Mouse (Mus musculus): ENCODE measurements around the gene Psma5.
A peak's percentile ranks its signal among the peaks of the same experiment; 100 is the strongest.
"Not testable (repeated sequence)": the region's sequence is repeated elsewhere in the genome, so short reads cannot be mapped to it uniquely, and the experiment has no call there.

Gene Psma5

DNA sequence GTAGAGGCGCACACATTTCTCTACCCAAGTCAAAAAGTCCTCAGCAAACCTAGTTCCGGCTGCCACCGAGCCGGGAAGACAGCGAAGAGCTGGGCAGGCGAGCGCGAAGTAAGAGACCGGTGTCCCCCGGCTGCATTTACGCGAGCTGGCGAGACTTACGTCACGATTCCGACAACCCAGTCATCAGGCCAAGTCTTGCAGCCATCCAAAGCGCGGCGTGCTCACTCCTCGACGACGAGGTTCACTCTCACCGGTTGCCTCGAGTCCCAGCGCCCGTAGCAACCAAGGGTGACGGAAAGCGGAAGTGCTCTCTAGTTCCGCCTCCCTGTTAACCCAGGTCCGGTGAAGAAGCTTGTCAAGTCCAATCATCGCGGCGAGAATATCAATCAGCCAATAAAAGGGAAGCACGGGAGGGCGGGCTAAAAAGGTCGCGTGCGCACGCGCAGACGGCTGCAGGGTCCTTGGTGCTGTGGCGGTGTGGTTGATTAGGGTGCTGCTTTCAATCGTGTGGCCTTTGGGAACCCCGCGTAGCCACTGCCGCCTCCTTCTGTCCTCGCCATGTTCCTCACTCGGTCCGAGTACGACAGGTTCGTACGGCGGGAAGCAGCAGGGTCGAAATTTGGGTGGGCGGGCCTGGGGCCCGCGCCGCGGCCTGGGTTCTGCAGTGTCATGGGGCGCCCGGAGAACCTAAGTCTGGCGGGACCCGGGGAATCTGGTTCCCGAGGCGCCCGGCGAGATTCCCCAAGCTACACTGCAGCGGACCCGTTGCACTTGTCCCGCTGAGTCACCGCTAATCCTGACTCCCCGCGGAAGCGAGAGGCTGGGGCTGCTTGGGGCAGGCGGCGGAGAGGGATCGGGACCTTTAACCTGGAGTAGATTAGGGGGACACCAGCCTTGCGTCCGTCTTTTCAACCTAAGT, at the start of gene Psma5:
Gene Psma5 (plus strand): TSS at position 208 of the 919 bp plus-strand sequence.
- DNase-seq, result peak; percentile 96

DNA sequence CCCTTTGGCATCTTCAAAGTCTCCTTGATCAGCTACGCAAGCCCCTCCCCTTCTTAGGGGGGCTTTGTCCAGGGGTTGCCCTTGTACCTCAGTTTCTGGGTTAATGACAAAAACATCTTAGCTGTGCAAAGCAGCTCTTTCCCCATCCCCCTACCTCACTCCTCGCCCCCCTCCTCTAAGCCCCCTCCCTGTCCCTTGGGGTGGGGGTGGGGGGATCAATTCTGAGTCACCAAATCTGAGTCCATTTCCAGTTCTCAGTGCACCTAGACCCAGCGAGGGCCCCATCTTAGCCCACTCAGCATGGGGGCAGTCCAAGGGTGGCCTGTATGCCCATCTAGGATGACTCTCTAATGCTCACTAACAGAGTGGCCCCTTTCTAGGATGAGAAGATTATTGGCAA, 47.7 kb upstream of the Psma5 start:
- peak; percentile 70 for DNase-seq

DNA sequence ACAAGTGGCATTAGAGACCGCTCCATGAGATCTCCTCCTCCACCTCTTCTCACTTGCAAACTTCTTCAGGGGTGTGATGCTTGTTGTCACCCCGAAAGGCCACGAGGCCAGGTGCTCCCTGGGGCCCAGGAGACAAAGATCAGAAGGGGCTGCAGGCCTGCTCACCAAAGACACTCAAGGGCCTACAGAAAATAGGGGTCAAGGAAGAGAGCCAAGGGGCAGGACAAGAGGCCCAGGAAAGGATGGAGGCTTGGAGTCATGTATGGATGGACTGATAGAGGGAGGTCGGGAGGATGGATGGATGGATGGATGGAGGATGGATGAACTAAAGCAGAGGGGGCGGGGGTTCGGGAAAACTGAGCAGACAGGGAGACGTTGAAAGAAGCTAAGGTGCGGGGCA, 47.2 kb upstream of the Psma5 start:
- DNase-seq, result peak; percentile 74

GRCm38 (mm10) chr3:108209946-108210770, 46.6 kb upstream of the Psma5 start:
- peak; percentile 97 for DNase-seq

GRCm38 (mm10) chr3:108210771-108211139, 46.0 kb upstream of the Psma5 start, which contains the start of gene Atxn7l2:
Gene Atxn7l2, minus strand, starts transcription at chr3:108210934.
- no peak for DNase-seq

DNA sequence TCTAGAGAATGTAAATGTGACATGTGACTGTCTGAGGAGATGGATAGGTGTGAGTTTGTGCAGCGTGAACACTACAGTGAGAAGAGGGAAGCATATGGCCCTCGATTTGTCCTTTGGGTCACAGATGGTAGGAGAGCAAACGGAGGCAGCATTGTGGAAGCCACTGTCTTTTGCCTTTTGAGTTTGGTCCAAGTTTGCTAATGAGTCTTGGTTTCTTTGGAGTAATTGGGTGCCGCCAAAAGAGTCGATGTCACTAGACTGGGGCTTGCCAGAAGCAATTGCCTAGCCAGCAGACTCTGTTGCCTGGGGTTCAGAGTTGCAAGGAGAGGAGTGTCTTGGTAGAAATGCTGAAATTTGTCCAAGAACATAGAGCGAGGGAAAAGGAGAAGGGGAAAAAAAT, 44.9 kb upstream of the Psma5 start:
- DNase-seq, result peak; percentile 74

- DNase-seq, result peak; percentile 70
Observed at GRCm38 (mm10) chr3:108212406-108212805, 44.3 kb upstream of the Psma5 start.

DNA sequence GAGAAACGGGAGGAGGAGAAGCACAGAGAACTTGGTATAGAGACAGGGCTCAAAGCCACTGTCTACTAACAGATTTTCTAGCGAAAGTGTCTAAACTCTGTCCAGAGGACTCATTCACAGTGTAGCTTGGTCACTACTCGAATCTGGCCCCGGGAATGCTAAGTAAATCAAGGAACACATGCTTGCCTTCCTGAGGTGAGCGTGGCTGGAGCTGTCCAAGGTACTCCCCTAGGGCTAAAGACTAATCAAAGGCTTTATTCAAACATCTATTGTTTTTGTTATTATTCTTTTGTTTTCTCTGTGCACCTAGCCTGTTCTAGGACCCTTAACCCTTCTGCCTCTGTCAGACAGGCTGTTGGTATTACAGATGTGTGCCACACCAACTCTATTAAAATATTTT, 42.0 kb upstream of the Psma5 start:
- no peak for DNase-seq

- no peak for DNase-seq
Observed at GRCm38 (mm10) chr3:108220661-108221060, 36.1 kb upstream of the Psma5 start.

DNA sequence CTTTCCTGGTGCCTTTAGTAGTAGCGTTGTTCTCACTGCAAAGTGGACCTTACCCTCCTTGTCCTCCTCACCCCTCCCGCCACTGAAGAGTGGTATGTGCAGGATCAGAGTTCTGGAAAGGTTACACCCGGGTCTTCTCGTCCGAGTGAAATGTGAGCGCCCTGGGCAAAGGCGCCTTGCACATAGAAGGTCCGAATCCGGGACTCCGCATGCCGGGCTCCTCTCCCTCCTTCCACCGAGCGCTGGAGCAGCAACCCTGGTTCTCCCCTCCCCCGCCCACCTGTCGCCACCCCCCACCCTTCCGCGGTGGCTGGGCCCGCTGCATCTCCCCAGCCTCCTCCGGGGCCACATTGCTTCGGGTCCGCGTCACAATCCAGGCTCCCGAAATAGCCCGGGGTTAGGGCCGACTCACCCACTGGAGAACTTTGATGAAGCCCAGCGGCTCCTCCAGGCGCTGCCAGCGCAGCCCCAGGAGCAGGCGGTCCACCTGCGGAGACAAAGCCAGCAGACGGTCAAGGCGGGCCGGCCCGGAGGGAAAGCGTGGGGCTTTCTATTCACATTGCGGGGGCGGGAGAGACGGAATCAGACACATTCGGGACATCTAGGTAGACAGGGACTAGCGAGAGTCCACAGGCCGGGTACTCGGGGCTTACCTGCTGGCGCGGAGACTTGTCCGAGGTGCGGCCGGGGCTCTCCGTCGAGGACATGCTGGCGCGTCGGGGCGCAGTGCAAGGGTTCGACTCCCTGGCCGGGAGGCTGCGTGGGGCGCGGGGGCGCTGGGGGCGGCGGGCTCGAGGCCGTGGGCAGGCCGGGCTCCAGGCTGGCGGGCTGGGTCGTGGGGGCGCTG, 30.8 kb upstream of the Psma5 start:
- no peak for DNase-seq

DNA sequence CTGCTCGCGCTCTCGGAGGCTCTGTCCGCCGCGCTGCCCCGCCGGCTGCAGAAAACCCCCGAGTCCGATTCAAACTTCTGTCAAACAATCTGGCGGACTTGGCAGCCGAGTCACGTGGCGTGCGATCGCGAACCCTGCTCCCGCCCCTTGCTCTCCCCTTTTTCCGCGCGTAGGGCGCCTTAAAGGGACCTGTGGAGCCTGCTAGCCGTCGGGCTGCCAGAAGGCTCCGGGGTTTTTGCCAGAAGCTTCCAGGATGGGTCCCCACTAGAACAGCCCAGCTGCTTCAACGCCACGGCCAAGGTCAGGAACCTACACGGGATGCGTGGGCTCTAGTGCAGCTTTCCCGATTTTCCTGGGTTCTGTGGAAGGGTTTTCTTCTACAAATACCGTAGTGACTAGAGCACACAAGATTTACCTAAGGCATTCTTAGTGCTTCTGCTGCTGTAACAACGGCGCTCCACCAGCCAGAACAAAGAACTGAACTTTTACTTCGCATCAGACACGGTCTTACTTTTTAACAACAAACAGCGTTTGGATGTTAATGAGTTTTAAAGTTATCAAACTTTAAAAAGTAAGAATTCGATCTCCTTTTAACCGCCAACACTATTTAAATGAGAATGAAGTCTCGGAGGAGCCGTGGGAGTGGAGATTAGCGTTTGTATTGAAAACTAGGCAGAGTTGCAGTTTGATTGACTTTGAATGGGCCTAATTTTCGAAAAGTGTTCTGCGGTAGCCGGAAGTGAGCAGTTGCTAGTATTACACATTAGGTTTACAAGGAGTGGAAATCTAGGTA, 30.0 kb upstream of the Psma5 start, which contains the start of gene Sypl2:
Gene Sypl2 (minus strand): TSS at position 91 of the 793 bp plus-strand sequence.
- DNase-seq, result no peak

GRCm38 (mm10) chr3:108227521-108227920, 29.2 kb upstream of the Psma5 start:
- DNase-seq, result no peak

- no peak for DNase-seq
Observed at GRCm38 (mm10) chr3:108231646-108232045, 25.1 kb upstream of the Psma5 start.

DNA sequence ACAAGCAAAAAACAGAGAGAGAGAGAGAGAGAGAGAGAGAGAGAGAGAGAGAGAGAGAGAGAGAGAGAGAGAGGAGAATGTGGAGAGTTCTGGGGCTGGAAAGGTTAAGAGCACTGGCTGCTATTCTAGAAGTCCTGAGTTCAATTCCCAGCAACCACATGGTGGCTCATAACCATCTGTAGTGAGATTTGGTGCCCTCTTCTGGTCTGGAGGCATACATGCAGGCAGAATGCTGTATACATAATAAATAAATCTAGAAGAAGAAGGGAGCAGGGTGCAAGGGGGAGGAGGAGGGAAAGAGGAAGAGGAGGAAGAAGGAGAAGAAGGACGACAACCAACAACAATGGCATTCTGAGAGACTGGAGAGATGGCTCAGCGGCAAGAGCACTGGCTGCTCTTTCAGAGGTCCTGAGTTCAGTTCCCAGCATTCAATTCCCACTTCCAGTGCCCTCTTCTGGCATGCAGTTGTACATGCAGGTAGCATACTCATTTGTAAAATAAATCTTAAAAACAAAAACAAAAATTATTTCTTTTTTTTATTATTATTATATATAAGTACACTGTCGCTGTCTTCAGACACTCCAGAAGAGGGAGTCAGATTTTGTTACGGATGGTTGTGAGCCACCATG, 19.1 kb upstream of the Psma5 start:
- DNase-seq, result not testable (repeated sequence)

DNA sequence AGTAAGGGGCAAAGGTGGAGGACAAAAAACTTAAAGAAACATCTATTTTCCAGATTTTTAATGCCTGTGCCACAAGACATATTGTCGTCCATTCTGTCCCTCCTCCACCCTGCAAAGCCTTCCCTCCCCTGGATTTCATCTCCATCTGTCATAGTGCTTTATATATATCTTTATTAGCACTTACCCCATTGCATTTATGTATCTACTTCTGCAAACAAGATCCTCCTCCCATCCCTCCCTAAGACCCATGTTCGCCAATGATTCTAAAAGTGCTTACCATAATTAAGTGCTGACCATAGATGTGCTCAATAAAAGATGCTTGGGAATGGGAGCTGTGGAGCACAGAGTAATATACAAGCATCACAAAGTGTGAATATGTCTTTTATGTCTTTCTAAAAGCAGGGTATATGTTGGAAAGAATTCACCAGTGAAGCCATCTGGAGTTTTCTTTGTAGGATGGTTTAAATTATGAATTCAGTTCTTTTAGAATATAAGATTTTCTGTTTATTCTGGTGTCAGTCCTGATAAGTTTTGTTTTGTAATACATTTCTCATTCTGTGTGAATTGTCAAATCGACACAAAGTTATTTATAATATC, 15.4 kb upstream of the Psma5 start:
- no peak for DNase-seq

DNA sequence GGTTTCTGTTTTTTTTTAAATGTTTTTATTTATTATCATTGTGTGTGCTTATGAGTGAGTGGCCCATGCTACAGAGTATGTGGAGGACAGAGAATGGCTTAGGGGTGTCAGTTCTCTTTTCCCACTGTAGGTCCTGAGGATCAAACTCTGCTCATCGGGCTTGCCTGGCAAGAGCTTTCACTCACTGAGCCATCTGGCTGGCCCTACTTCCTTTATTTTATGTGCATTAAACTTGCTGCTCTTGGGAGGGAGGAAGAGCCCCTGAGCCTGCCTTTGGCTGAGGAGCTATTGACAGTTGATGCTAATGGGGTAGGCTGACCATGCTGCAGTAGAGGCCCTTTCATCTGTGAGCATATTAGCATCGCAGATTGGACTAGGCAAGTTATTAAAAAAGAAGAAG, 9.9 kb upstream of the Psma5 start:
- DNase-seq, result no peak

DNA sequence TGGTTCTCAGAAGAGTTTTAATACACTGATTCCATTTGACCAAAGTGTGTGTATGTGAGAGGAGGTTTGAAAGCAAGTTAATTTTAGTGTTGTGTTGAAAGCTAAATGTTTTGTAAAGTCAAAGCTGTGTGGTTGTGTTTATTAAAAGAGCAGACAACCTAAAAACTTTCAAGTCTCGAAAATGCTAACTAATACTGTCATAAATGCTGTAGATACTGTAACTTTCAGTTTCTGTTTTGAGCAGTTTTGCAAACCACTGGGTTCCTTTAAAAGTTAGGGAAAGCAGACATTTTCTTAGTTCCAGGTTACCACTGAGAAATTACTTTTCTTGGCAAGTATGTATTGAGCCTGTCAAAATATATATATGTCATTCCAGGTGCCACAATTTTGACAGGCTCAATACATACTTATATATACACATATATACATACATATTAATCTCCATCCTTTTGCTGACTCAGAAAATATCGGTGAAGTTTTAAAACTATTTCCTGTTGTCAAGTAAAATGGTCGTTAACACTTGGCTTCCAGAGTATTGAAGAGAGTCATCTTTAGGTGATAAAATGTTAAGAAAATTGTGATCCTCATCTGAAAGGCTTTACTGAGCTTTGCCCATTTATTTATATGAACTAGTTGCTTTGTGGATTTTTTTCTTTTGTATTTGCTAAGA, 1.2 kb downstream of the Psma5 start:
- no peak for DNase-seq

DNA sequence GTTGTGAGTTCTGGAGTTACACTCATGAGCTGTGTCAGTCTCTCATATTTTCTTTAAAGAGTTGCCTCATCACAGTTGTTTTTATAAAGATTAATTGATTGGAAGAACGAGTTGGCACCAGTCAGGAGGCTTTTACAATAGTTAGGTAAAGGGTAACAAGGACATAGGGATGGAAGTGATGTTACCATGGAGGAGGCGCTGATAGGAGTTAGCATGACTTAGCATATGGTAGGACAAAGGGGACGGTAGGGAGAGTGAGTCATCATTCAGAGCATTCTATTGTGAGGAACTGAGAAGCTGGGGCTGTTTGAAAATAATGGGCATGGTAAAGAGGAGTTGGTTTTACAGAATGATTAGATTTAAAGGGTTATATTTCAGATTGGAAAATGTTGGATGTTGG, 2.6 kb downstream of the Psma5 start:
- no peak for DNase-seq

GRCm38 (mm10) chr3:108279495-108279894, 22.8 kb downstream of the Psma5 start:
- not testable (repeated sequence) for DNase-seq

Measured in cerebellum, adult 9-11 months (tissue).